Mouse (Mus musculus) urinary bladder, adult 2 months (tissue): ENCODE data around the gene Ppfia1. TPM values are rescaled to one million over a fixed set of nuclear protein-coding genes. Genes with fewer than 3 reads are reported as not detected.

Experiments used
- DNase-seq: peaks from one replicate; pipeline ENCODE4 v3.0.0; 2022; ENCODE audit warnings: low spot score
- polyA plus RNA-seq: library from polyadenylated mRNA; depleted of rRNA; stranded (reverse); fragments of >200 nt; gene quantifications from 2 replicates; pipeline ENCODE4 v1.2.3, GENCODE M21; 2012; rRNA removed

Ppfia1 gene
- polyA plus RNA-seq: 34.3 and 35.0 TPM in 2 replicates

- DNase-seq: peak; percentile 96
These were observed at the start of gene Ppfia1 for GRCm38 (mm10) chr7:144553237-144554122. Gene Ppfia1, minus strand, starts transcription at chr7:144553729.

DNA sequence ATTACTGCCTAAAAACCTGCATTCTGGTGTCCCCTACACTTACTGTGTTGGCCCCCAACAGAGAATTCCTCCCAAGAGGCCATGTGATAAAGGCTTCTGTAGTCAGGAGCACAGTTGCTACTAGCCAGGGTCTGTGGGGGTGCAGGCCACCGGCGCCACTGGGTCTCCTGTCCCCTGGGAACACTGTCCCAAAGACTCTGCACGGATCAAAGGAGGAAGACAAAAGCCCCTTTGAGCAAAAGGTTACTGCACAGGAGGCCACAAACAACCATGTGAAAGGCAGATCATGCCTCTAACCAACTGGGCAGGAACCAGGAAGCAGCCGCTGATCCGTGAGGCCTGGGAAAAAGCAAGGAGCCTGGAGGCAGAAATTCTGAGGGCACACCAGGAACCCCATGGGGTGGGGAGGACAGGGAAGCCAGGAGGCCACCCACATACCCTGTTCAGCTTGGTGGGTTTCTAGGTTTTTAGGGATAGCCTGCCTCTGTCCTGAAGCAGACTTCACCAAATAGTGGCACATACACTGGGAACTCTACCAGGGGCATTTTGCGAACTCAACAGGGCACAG, 46.9 kb upstream of the Ppfia1 start:
- no peak for DNase-seq

GRCm38 (mm10) chr7:144589508-144589907, 36.0 kb upstream of the Ppfia1 start:
- DNase-seq: no peak

- DNase-seq: no peak
These were observed 33.8 kb upstream of the Ppfia1 start for GRCm38 (mm10) chr7:144587291-144587690.

DNA sequence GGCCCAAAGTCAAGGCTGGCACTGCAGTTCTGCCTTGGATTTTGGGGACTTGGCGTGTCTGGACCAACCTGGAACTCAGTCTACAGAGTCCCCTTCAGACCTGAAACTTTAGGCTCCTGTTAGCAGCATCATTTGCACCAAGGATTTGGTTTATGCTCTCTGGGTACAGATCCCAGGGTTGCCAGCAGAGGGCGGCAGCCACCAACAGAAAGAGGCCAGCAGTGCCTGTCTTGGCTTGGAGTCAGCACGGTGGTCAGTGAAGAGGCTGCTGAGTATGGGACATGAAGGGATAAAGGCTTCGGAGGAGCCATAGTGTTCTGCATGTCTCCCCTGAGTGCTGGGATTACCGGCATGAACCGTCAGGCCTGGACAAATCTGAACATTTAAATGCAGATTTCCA, 32.1 kb upstream of the Ppfia1 start:
- DNase-seq: peak; percentile 41

GRCm38 (mm10) chr7:144583619-144584018, 30.1 kb upstream of the Ppfia1 start:
- DNase-seq: no peak

GRCm38 (mm10) chr7:144582284-144582980, 28.9 kb upstream of the Ppfia1 start, which contains the start of gene Fadd:
Gene Fadd, minus strand, starts transcription at chr7:144582463.
- DNase-seq: peak; percentile 88

DNA sequence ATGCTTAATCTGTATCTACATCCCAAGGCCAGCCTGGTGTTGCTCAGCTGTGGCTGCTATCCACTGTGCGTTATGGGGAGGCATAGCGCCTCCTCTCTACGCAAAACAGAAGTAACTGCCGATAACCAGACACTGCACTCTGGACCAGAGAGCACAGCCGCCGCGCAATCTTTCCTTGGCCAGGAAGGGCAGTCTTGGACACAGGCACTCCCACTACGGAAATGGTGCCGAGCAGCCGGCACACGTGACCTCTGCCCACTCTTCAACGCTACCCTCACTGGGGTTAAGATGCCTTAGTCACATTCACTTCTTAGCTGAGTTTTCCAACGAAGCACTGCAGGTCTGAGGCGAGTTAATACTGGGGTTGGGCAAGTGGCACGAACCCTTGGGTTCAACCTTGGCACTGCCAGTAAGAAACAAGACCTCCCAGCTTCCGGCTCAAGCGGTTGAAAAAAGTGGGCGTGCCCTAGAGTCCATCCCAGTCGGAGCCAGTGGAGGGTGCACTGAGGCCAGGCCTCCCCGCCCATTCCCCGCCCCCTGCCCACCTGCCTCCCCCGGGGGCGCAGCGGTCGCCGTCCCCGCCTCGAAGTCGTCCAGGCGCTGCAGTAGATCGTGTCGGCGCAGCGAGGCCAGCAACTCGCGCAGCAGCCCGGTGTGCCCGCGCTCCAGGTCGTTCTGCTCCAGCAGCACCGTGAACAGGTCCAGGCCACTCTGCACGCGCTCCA, 28.2 kb upstream of the Ppfia1 start:
- DNase-seq: peak; percentile 74

DNA sequence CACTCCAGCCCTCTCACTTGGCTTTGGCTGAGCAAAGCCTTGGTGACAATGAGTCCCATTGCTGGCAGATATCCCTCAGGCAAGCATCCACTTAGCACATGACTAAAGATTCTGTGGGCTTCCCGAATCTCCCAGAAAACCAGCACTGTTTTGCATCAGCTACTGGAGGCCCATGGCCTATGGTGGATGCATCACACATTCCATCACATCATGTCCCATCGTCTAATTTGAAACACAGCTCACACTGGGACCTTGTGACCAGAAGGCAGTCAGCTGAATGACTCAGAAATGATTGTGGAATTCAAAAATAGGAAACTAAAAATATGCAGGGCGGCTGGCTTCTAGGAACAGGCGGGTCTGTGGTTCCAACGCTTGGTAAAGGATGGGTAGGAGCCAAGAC, 24.3 kb upstream of the Ppfia1 start:
- DNase-seq: no peak

- no peak for DNase-seq
These were observed 18.7 kb upstream of the Ppfia1 start for GRCm38 (mm10) chr7:144572234-144572633.

- DNase-seq: no peak
These were observed 18.1 kb upstream of the Ppfia1 start for GRCm38 (mm10) chr7:144571598-144571997.

DNA sequence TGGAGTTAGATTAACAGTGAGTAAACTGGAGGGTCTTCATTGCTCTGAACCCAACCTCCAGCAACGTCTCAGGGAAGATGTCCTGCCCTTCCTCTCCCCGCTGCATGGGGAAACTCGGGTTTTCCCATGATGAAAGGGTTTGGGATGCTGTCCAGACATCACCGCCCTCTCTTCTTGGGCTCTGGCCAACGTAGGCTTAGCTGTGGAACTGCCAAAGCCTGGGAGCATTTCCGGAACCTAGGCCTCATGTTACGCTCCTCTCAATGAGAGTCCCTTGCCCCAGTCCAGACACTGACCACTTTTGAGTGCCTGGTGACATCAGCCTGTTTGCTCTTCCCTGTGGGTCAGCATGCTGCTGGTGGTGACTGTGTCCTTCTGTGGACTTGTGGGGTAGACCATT, 15.9 kb upstream of the Ppfia1 start:
- no peak for DNase-seq

DNA sequence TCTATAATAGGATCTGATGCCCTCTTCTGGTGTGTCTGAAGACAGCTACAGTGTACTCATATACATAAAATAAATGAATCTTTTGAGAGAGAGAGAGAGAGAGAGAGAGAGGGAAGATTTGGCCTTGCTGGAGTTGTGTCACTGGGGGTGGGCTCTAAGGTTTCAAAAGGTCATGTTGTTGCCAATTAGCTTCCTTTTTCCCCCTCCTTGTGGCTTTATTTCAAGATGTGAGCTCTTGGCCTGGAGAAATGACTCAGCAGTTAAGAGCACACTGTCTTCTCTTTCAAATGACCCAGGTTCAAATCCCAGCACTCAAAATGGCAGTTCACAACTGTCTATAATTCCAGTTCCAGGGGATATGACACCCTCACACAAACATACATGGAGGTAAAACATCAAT, 14.6 kb upstream of the Ppfia1 start:
- no peak for DNase-seq

DNA sequence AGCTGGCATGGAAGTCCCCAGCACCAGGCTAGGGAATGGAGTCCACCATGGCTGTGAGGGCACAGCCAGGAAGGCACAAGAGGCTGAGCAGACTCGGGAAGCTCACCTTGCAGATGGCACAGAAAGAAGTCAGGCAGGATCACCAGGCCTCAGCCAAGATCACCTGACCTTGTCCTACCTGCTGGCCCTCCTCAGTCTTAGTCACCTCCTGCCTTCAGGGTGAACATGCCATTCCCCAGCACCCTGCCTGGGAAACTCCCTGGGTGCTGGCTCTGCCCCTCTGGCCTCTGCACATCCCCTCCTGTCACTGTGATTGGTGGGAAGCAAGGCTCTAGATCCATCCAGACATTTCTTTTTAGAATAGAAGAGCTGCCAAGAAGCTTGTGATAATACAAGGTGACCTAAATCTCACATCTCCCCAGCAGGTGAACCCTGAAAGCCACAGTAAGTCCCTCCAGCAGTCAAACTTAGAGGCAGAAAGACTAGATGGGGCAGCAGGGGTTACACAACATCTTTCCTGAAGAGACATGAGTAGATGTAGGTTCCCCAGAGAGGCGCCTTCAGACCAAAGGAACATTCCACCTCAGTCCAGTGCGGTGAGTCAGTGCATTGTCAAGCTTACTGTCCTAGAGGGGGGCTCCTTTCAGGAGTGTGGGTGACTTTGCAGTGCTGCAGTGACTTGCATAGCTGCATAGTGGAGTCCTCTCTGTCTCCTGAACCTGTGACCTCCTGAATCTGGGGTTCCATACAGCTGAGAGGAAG, 13.6 kb upstream of the Ppfia1 start:
- no peak for DNase-seq

GRCm38 (mm10) chr7:144563456-144564155, 10.1 kb upstream of the Ppfia1 start:
- DNase-seq: no peak

GRCm38 (mm10) chr7:144562016-144562415, 8.5 kb upstream of the Ppfia1 start:
- no peak for DNase-seq

- no peak for DNase-seq
These were observed 7.1 kb upstream of the Ppfia1 start for GRCm38 (mm10) chr7:144560594-144560993.

- no peak for DNase-seq
These were observed 5.0 kb upstream of the Ppfia1 start for GRCm38 (mm10) chr7:144558552-144558951.

DNA sequence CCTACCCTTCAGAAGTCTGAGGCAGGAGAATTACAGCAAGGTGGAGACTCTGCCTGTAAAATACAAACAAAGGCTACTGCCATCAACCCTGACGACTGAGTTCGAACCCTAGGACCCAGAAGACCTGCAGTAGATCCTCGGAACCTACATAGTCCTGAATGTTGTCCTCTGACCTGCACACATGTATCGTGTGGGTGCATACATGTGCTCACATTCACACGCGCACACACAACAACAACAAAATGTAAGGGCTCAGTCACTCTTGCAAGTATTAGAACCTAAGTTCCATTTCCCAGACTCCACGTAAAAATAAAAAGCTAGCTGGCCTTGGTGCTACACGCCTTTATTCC, 569 bp upstream of the Ppfia1 start:
- no peak for DNase-seq

GRCm38 (mm10) chr7:144552274-144552673, 1.3 kb downstream of the Ppfia1 start:
- DNase-seq: no peak

- DNase-seq: no peak
These were observed 2.7 kb downstream of the Ppfia1 start for GRCm38 (mm10) chr7:144550811-144551210.
